Mouse (Mus musculus) regulatory T cell (primary cell): ENCODE results near the gene Pip5kl1.

Source experiments
- in situ Hi-C: fragments of 300-600 bp; cut with MboI, MseI; formaldehyde crosslinking; loops from one replicate; pipeline ENCODE4 v1.15.1; 2025; ENCODE audit warnings: high pct_unique_total_duplicates

The Pip5kl1 gene

DNA sequence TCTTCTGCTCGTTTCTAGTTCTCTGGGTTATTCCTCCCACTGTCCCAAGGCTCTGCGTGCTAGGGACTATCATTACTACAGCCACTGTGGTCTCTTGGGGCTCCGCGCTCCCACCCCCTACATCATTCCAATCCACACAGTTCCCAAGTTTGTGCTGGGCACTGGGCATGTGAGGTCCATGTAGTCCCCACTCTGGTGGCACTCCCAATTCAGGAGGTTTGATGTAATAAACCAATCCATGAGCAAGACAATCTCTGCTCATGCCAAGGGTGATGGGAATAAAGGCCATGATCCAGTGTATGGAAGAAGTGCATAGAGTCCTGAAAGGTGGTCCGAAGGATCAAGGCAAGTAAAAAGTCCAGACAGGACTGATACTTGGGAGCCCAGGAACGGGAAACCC lies at the start of gene Pip5kl1:
Pip5kl1 (plus strand) TSS at position 301 of the 400 bp plus-strand sequence.
- in situ Hi-C loops: loop anchor here (10.0 kb wide), 1 partner anchor 510 kb away; no protein-coding TSS in a partner anchor

DNA sequence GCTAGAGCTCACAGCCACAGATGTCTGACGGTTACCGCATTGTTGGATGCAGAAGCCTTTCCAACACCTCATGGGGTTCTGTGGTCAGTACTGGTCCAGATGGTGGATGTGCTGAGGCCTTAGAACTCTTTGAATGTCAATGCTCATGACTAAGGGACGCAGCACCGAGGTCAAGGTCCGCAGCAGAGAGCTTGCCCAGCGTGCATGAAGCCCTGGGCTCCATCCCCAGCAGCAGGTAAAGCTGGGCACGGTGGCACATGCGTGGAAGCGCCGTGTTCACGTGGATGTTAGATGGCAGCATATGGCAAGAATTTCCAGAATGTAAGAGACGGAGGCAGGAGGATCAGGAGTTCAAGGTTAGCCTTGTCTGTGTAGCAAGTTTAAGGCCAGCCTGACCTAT lies 48.8 kb upstream of the Pip5kl1 start:
- in situ Hi-C loops: no loop called here

GRCm38 (mm10) chr2:32527468-32527966 lies 47.1 kb upstream of the Pip5kl1 start:
- in situ Hi-C loops: no loop called here

- in situ Hi-C loops: no loop called here
Observed at GRCm38 (mm10) chr2:32528326-32528725, 46.3 kb upstream of the Pip5kl1 start.

DNA sequence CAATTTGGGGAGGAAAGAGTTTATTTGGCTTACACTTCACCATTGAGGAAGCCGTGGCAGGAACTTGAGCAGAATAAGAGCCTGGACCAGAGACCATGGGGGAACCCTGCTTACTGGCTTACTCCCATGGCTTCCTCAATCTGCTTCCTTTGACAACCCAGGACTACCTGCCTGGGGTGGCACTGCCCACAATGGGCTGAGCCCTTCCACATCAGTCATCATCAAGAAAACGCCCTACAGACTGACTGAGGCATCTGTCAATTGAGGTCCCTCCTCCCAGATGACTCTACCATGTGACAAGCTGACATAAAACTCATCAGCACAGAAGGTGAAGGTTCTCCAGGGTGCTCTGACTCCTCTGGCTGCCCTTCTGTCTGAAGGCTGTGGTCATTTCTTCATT lies 44.1 kb upstream of the Pip5kl1 start:
- in situ Hi-C loops: loop anchor here (10.0 kb wide), 1 partner anchor 576 kb away; the partner anchor contains the start of gene Aif1l

DNA sequence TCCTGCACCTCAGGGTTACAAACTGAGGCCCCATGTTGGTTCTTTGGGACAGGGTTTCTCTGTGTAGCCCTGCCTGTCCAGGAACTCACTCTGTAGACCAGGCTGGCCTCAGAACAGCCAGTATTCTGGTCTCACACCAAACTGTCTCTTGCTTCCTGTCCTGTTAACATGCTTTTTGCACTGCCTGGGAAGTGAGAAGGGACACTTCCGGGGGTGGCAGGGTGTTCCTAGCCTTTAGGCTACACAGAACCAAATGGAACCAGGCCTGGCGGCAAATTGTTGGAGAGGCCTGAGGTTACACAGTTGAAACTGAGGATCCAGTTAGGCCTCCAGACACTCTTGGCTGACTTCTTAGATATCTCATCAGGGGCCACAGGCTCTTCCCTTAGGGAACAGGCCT lies 41.4 kb upstream of the Pip5kl1 start:
- in situ Hi-C loops: loop anchor here (10.0 kb wide), 1 partner anchor 578 kb away; the partner anchor contains the start of gene Aif1l

- in situ Hi-C loops: loop anchor here (10.0 kb wide), 1 partner anchor 579 kb away; the partner anchor contains the start of gene Aif1l
Observed at GRCm38 (mm10) chr2:32534061-32534732, 40.4 kb upstream of the Pip5kl1 start.

DNA sequence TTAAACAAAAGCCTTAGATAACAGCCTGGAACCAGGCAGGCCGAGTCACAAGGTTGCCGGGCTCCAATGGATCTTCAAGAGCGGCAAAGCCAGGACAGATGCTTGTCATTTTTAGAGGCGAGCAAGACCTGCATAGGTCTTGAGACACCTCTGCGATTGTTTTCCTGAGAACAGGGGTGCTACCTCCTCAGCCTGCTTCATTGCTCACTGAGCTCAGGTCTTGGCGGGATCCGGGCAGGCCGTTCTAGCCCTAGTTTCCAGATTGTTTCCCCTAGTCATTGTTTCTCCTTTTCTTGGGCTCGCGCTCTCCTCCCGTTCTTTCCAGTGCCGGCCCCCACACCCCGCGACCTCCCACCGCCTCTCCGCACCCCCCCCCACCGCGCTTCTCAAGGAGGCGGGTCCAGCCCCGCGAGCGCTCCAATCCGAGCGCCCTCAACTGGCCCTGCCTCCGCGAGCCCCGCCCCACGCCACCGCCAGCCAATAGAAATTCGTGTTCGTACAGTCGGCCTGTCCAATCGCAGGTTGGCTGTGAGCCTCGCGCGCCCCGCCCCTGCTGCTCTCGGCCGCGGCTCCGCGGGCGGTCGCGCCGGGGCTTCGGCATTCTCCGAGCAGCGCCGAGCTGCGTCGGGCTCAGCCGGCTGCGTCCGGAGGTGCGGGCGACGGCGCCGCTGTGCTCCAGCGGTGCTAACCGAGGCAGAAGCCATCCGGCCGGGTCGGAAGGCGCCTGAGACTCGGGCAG lies 39.7 kb upstream of the Pip5kl1 start, which contains the start of gene Fam102a:
Fam102a (plus strand) TSS at position 600 of the 739 bp plus-strand sequence.
- in situ Hi-C loops: loop anchor here (10.0 kb wide), 1 partner anchor 580 kb away; the partner anchor contains the start of gene Aif1l

DNA sequence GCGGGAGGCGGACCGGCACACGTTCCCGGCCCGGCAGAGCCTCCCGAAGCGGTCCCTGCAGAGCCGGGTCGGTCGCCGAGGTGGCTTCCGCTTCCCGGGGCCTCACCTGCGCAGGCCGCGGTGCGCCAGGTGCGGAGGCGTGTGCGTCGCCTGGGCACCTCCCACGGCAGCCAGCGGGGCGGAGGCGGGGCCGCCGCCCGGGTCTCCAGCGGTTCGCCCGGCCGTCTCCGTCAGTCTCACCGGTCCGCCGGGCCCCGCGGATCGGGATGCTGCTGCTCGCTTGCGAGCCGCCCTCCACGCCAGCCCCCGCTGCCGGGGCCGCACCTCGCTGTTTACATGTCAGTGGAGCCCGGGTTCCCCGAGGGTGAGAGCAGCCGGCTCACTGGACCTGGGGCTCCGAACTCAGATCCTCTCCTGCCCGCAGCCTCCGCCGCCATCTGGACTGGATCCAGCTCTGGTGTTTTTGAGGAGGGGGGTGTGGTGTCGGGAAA lies 39.1 kb upstream of the Pip5kl1 start:
- in situ Hi-C loops: loop anchor here (10.0 kb wide), 1 partner anchor 581 kb away; the partner anchor contains the start of gene Aif1l

DNA sequence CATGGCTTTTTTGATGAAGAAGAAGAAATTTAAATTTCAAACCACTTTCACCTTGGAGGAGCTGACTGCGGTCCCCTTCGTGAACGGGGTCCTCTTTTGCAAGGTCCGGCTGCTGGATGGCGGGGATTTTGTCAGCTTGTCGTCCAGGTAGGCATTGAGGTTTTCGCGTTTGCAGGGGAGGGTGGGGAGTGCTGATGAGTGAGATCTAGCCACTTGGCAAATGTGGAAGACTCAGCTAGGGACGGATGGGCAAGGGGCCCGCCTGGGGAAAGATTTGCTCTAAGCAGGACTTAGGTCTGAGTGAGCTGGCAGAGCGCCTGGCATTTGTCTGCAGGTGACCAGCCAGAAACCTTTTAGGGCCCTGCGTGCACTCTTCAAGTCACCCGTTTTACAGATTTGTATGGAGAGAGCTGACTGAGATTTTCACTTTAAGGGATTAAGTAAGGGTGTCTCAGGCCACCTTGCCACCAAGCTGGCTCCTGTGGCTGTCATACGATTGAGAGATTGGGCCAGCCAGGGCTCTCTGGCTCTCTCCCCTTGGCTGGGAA lies 38.4 kb upstream of the Pip5kl1 start:
- in situ Hi-C loops: loop anchor here (10.0 kb wide), 1 partner anchor 581 kb away; the partner anchor contains the start of gene Aif1l

GRCm38 (mm10) chr2:32536634-32537359 lies 37.8 kb upstream of the Pip5kl1 start:
- in situ Hi-C loops: loop anchor here (10.0 kb wide), 1 partner anchor 582 kb away; the partner anchor contains the start of gene Aif1l

DNA sequence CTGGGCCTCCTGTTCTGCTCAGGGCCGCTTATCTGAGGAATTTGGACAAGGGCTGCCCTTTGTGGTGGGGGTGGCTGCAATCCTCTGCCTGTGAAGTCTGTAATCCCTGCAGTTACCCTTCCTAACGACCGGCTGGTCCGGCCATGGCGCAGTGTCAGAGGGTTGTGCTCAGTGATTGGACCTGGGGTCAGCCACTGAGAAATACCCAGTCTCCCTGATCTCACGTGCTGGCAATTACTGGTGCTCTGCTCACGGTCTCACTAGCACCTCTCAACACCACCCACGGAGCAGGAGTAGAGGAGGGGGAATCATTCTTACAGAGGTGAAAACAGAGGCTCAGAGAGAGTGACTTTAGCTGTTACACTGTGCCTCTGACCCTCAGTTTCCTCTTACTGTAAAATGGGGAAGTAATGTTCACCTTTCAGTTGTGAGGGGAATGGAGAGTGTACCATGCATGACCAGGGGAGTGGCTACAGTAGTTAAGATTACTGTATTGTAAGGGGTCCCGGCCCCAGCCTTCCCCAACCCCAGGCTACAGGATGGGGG lies 37.2 kb upstream of the Pip5kl1 start:
- in situ Hi-C loops: loop anchor here (10.0 kb wide), 1 partner anchor 583 kb away; the partner anchor contains the start of gene Aif1l

- in situ Hi-C loops: loop anchor here (10.0 kb wide), 1 partner anchor 583 kb away; the partner anchor contains the start of gene Aif1l
Observed at GRCm38 (mm10) chr2:32537941-32538340, 36.7 kb upstream of the Pip5kl1 start.

DNA sequence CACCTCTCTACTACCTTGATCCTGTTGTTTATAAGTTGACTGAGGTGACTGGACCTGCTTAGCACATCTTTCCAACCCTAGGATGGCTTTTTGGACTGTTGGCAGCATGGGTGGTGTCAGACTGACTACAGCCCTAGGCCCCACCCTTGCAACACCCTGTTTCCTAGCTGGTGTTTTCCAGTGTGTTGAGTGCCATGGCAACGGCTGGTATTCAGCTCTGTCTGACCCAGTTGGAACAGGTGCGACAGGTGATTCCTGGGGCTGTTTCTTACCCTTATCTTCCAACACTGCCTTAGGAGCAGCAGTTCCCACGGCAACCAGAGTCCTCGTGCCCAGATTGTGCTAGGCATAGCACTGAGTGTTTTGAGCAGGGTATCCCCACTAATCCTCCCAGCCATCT lies 36.1 kb upstream of the Pip5kl1 start:
- in situ Hi-C loops: loop anchor here (10.0 kb wide), 1 partner anchor 584 kb away; the partner anchor contains the start of gene Aif1l

DNA sequence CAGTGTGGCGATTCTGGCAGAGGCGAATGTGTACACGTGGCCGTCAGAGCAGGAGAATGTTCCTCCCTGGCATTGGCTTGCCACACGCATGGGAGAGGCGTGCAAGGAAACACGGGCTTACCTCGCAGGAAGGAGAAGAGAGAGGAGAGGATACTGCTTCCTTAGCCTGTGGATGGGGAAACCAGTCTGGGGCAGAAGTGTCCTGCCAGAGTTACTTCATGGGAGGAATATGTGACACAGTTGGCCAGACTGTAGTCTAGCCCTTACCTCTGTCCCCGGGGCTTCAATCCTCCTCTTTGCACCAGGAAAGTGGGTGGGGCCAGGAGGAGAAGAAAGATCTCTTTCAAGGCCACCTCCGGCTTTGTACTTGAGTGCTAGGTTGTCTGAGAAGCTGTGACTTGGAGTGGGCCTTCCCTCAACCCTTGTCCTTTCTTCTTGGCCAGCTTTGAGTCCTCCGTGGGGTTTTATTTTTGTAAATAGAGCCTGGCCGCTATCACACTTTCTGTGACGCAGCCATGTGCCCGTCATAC lies 35.1 kb upstream of the Pip5kl1 start:
- in situ Hi-C loops: loop anchor here (10.0 kb wide), 1 partner anchor 585 kb away; the partner anchor contains the start of gene Aif1l

DNA sequence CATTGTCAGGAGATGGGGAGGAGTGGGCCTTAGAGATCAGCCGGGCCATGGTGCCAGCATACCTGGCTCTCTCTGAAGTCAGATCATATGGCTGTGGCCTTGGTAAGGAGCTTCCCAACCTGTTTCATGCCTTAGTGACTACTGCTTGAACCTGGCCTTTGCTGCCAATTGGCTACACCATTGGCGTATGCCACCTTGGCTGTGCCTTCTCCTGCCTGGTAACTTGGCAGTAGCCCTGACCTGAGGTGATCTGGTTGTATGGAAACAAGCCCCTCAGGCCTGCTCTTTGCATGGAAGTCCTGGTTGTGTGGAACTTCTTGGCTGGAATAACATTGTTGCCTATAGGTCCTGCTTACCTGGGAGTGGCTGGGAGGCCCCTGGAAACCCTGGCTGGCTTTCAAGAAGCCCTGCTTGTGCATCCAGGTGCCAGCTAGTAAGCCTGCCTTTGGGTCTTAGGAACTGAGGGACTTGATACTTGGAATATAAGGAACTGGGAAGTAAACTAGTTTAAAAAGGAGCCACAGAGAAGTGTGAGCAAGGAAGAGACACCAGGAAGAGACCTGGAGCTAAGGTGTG lies 33.2 kb upstream of the Pip5kl1 start:
- in situ Hi-C loops: loop anchor here (10.0 kb wide), 1 partner anchor 1833 kb away; the partner anchor contains the start of gene Pbx3

DNA sequence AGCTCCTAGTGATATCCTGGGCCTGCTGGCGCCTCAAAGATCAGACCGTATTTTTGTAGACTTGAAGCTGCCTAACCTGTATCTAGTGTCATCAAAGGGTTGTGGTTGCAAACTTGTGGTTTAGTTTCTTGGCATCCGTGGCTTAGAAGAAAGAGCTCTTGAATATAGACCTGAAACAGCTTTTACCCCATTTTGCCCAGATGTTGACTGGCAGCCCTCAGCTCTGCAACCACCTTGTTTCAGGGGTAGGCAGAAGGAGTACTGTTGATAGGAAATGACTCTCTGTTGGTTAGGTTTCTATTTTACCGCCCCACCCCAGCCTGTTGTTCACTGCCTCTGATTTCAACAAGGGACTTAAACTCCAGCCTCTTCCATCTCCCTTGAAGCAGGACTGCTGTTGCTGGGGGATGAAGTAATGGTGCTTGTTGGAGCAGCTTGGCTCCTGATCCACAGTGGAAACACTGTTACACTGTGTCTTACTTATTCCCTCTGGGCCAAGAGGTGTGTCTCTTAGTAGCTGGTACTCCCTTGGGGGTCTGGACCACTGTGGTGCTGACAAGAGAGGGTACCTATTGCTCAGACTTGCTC lies 32.5 kb upstream of the Pip5kl1 start:
- in situ Hi-C loops: loop anchor here (10.0 kb wide), 1 partner anchor 1833 kb away; the partner anchor contains the start of gene Pbx3

DNA sequence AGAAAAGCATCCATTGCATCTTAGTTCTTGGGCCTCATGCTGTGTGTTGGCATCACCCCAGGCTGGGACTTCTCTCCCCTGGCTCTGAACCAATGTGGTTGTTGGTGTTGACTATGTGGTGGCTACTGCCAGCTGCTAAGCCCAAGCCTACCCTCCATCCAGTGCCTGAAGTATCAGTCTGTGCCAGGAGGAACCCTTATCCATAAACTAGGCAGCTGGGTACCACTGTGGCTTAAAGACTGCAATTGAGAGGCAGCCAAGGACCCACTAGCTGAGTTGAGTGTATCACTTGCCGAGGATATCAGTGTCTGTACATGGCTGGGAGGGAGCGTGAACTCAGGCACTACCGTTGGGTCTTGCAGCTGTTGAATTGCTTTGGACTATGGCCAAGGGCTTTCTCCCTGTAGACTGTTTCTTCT lies 31.6 kb upstream of the Pip5kl1 start:
- in situ Hi-C loops: loop anchor here (10.0 kb wide), 1 partner anchor 1832 kb away; the partner anchor contains the start of gene Pbx3

GRCm38 (mm10) chr2:32546951-32547350 lies 27.6 kb upstream of the Pip5kl1 start:
- in situ Hi-C loops: loop anchor here (10.0 kb wide), 1 partner anchor 1828 kb away; the partner anchor contains the start of gene Pbx3
